Comparison of ENCODE assay signal across 8 mouse cellular contexts in genomic region chr3:153944335-153944990, GRCm38 (mm10). TPM values are rescaled to one million over a fixed set of nuclear protein-coding genes. Genes with fewer than 3 reads are reported as not detected.
DNase-seq lines count a peak whose midpoint lies in the region; ATAC-seq and TF ChIP-seq lines count a peak whose summit lies in the region.

TSS of gene Acadm (minus strand) at chr3:153944632.

- peak; percentile 98 for DNase-seq in ES-E14 (ENCODE audit: low read depth, low spot score)
- DNase-seq in cerebellum, adult 11-12 months: peak; percentile 98
- peak; percentile 98 to 99 for DNase-seq in heart, postnatal 36 days
- peak; percentile 92 to 94 for DNase-seq in layer of hippocampus, adult 2 months (ENCODE audit: low spot score in 2 of 2)
- DNase-seq in lung, embryonic 14.5 days: peak; percentile 98
- peak; percentile 99 for DNase-seq in thymus, adult 2 months

- H3K27ac ChIP-seq in ES-E14 (ENCODE audit: insufficient read depth, low read depth, low read length, poor library complexity, severe bottlenecking): peak within 1 kb of the TSS; percentile 46
- peak within 1 kb of the TSS; percentile 58 for H3K27ac ChIP-seq in forebrain, embryonic 16.5 days (ENCODE audit: low read length)
- peak within 1 kb of the TSS; percentile 89 for H3K27ac ChIP-seq in layer of hippocampus, adult 2 months
- H3K27ac ChIP-seq in lung, embryonic 14.5 days (ENCODE audit: low read depth): peak within 1 kb of the TSS; percentile 87
- peak within 1 kb of the TSS; percentile 91 for H3K27ac ChIP-seq in olfactory bulb, adult 2 months (ENCODE audit: insufficient read depth, low read depth, low read length)
- H3K27ac ChIP-seq in thymus, adult 2 months (ENCODE audit: control insufficient read depth, insufficient read depth, low read length): peak within 1 kb of the TSS; percentile 20; the same call in 1 of the 2 replicates

- no peaks in the 10 kb centered on the region; the same call in 1 of the 2 replicates for H3K36me3 ChIP-seq in ES-E14 (ENCODE audit: control insufficient read depth, insufficient read depth, low read length, poor library complexity, severe bottlenecking)
- no peaks in the 10 kb centered on the region for H3K36me3 ChIP-seq in forebrain, embryonic 16.5 days (ENCODE audit: control insufficient read depth, insufficient read depth)
- peaks cover 4% of the 10 kb centered on the region; the same call in 1 of the 2 replicates for H3K36me3 ChIP-seq in lung, embryonic 14.5 days (ENCODE audit: insufficient read depth)
- H3K36me3 ChIP-seq in thymus, adult 2 months (ENCODE audit: control insufficient read depth, insufficient read depth, low read length): no peaks in the 10 kb centered on the region

- ATAC-seq in forebrain, embryonic 16.5 days: peak; percentile 94
- ATAC-seq in lung, embryonic 14.5 days (ENCODE audit: insufficient read depth): peak; percentile 97

- under 1% methylated on average over 41 of the region's 41 CpGs for WGBS in forebrain, embryonic 16.5 days
- WGBS in lung, embryonic 14.5 days: under 1% methylated on average over 41 of the region's 41 CpGs
- under 1% methylated on average over 41 of the region's 41 CpGs for WGBS in olfactory bulb, adult 2 months
- under 1% methylated on average over 41 of the region's 41 CpGs for WGBS in thymus, adult 2 months

- intact Hi-C loops in heart, postnatal 36 days (cut with DNase I): loop anchor here (1.0 to 10.0 kb wide), 2 partner anchors 31 to 650 kb away; partner anchors contain the start of genes Cryz, Rabggtb and Tyw3

- H3K4me2 ChIP-seq in forebrain, embryonic 16.5 days (ENCODE audit: low read length): peak within 1 kb of the TSS; percentile 91
- H3K4me2 ChIP-seq in lung, embryonic 14.5 days: peak within 1 kb of the TSS; percentile 85

- no peaks in the 10 kb centered on the region for H3K27me3 ChIP-seq in forebrain, embryonic 16.5 days (replicated peaks; ENCODE audit: control insufficient read depth, insufficient read depth, low read length)
- H3K27me3 ChIP-seq in lung, embryonic 14.5 days (ENCODE audit: insufficient read depth, low read length): no peaks in the 10 kb centered on the region
- H3K27me3 ChIP-seq in thymus, adult 2 months (ENCODE audit: control insufficient read depth, insufficient read depth, low read length): no peaks in the 10 kb centered on the region

- no peaks in the 10 kb centered on the region for H3K9me3 ChIP-seq in ES-E14 (ENCODE audit: control insufficient read depth, insufficient read depth, low read depth, low read length)
- no peaks in the 10 kb centered on the region for H3K9me3 ChIP-seq in forebrain, embryonic 16.5 days (ENCODE audit: control insufficient read depth, low read length)
- no peaks in the 10 kb centered on the region for H3K9me3 ChIP-seq in lung, embryonic 14.5 days (ENCODE audit: low read depth, low read length)

- H3K9ac ChIP-seq in ES-E14 (ENCODE audit: insufficient read depth, low read depth, low read length, poor library complexity, severe bottlenecking): peak within 1 kb of the TSS; percentile 93
- H3K9ac ChIP-seq in forebrain, embryonic 16.5 days (replicated peaks; ENCODE audit: low read depth, low read length): peak within 1 kb of the TSS; percentile 69
- peak within 1 kb of the TSS; percentile 69 for H3K9ac ChIP-seq in lung, embryonic 14.5 days

- no peak for TF ChIP-seq CTCF in layer of hippocampus, adult 2 months (conservative IDR thresholded peaks at IDR 0.05)
- TF ChIP-seq CTCF in lung, embryonic 14.5 days (IDR thresholded peaks at IDR 0.05; ENCODE audit: low read depth): no peak
- no peak for TF ChIP-seq CTCF in olfactory bulb, adult 2 months (IDR thresholded peaks at IDR 0.05; ENCODE audit: insufficient read depth, low read depth, low read length)
- TF ChIP-seq CTCF in thymus, adult 2 months (IDR thresholded peaks at IDR 0.05; ENCODE audit: borderline replicate concordance, control insufficient read depth, extremely low read depth, insufficient read depth, low read length, poor library complexity): no peak

- peak; percentile 73 for TF ChIP-seq POLR2A in olfactory bulb, adult 2 months (IDR thresholded peaks at IDR 0.05; ENCODE audit: insufficient read depth, low read depth, low read length)
- TF ChIP-seq POLR2A in thymus, adult 2 months (IDR thresholded peaks at IDR 0.05; ENCODE audit: control insufficient read depth, extremely low read depth, insufficient read depth, low read length, poor library complexity): peak; percentile 87

- peak within 1 kb of the TSS; percentile 96 to 99 for H3K4me3 ChIP-seq in ES-E14 (ENCODE audit: insufficient read depth in 1 of 2, low read depth in 1 of 2, low read length in 2 of 2, poor library complexity in 1 of 2, severe bottlenecking in 1 of 2)
- peak within 1 kb of the TSS; percentile 68 for H3K4me3 ChIP-seq in forebrain, embryonic 16.5 days (replicated peaks; ENCODE audit: low read length)
- H3K4me3 ChIP-seq in layer of hippocampus, adult 2 months: peak within 1 kb of the TSS; percentile 62
- peak within 1 kb of the TSS; percentile 80 for H3K4me3 ChIP-seq in lung, embryonic 14.5 days (ENCODE audit: low read depth, low read length)
- H3K4me3 ChIP-seq in olfactory bulb, adult 2 months (ENCODE audit: insufficient read depth, low read depth, low read length): peak within 1 kb of the TSS; percentile 64
- H3K4me3 ChIP-seq in thymus, adult 2 months (ENCODE audit: control insufficient read depth, insufficient read depth, low read length): peak within 1 kb of the TSS; percentile 59

- H3K4me1 ChIP-seq in ES-E14 (ENCODE audit: control insufficient read depth in 2 of 2, insufficient read depth in 2 of 2, low read length in 2 of 2, poor library complexity in 1 of 2): peaks cover 2 to 4% of the 10 kb centered on the region in 2 experiments
- peaks cover 18% of the 10 kb centered on the region for H3K4me1 ChIP-seq in forebrain, embryonic 16.5 days (replicated peaks; ENCODE audit: control insufficient read depth, insufficient read depth, low read length)
- H3K4me1 ChIP-seq in lung, embryonic 14.5 days (ENCODE audit: insufficient read depth): peaks cover 5% of the 10 kb centered on the region; the same call in 1 of the 2 replicates
- no peaks in the 10 kb centered on the region for H3K4me1 ChIP-seq in olfactory bulb, adult 2 months (ENCODE audit: control insufficient read depth, insufficient read depth, low read length)
- 0 out of 2 replicates have a peak, but pooled peaks cover 7% of the 10 kb centered on the region for H3K4me1 ChIP-seq in thymus, adult 2 months (replicated peaks; ENCODE audit: control insufficient read depth, insufficient read depth, low read length)

- in situ Hi-C loops in ES-E14 (cut with MboI; ENCODE audit: low sequenced_read_pairs in 2 of 2, unreplicated experiment in 2 of 2): no loop called here

TF ChIP-seq in ES-E14, 5 proteins besides CTCF, POLR2A, EP300 and RAD21:
- TF ChIP-seq ZNF384 (IDR thresholded peaks at IDR 0.05; ENCODE audit: low read depth, low read length): no peak
- no peak for TF ChIP-seq MAFK (IDR thresholded peaks at IDR 0.05; ENCODE audit: insufficient read depth, low read depth, low read length)
- TF ChIP-seq CHD2 (IDR thresholded peaks at IDR 0.05; ENCODE audit: low read depth, low read length): no peak
- TF ChIP-seq HCFC1 (IDR thresholded peaks at IDR 0.05; ENCODE audit: borderline replicate concordance, insufficient read depth, low read length): 0 out of 2 replicates have a peak, but pooled peaks have one; percentile 17
- no peak for TF ChIP-seq ZC3H11A (IDR thresholded peaks at IDR 0.05; ENCODE audit: borderline replicate concordance, low read depth, low read length)

RNA-seq across cellular contexts. Expression of gene Acadm, which starts in this region (rescaled TPM):
- 94.5 and 101 TPM in 2 replicates for total RNA-seq in ES-E14 (2012; rRNA removed)
- 37.6 and 41.8 TPM in 2 replicates for polyA plus RNA-seq in forebrain, embryonic 16.5 days (2015; fragmentation: Nextera tagmentation; extraction: Ambion mirVana)
- total RNA-seq in heart, postnatal 36 days (2021): 1,000 to 10,000 TPM; 1,212 to 1,313 TPM
- 10 to 100 TPM; 41.5 to 53.9 TPM for total RNA-seq in layer of hippocampus, adult 2 months (2021)
- polyA plus RNA-seq in lung, embryonic 14.5 days (2014; fragmentation: Nextera tagmentation; extraction: Ambion mirVana): 45.7 and 47.6 TPM in 2 replicates
- polyA plus RNA-seq in olfactory bulb, adult 2 months (2012; ENCODE audit: insufficient read depth, insufficient read length, low replicate concordance, missing spikeins): 570 TPM in 1 of 2 replicates, not detected in the other
- polyA plus RNA-seq in thymus, adult 2 months (2012; rRNA removed): 53.6 and 69.1 TPM in 2 replicates

Comparison
In these comparisons a context has a peak if more than half of its experiments do, and no peak if none do; other contexts are left out.
1. Peak in every context shown above with its lines: DNase-seq, ATAC-seq, H3K4me3 ChIP-seq and H3K27ac ChIP-seq.
2. RNA of gene Acadm (total RNA-seq): 1,212 to 1,313 TPM in heart, postnatal 36 days; 94.5 to 101 TPM in ES-E14 and 41.5 to 53.9 TPM in layer of hippocampus, adult 2 months; every median in the first group is over 10 times any median in the second.
3. H3K27ac ChIP-seq: peak in every context shown above with its lines; median percentile 91 in olfactory bulb, adult 2 months; 89 in layer of hippocampus, adult 2 months; 87 in lung, embryonic 14.5 days; 58 in forebrain, embryonic 16.5 days; 46 in ES-E14; 20 in thymus, adult 2 months.